Mouse (Mus musculus): ENCODE results near the gene Aspg.

Gene Aspg

GRCm38 (mm10) chr12:112151244-112151979 is 44.9 kb downstream of the Aspg start:
- DNase-seq (ENCODE audit: low read depth, low spot score), result no peak

GRCm38 (mm10) chr12:112151980-112152362 is 45.5 kb downstream of the Aspg start:
- no peak for DNase-seq (ENCODE audit: low read depth, low spot score)

DNA sequence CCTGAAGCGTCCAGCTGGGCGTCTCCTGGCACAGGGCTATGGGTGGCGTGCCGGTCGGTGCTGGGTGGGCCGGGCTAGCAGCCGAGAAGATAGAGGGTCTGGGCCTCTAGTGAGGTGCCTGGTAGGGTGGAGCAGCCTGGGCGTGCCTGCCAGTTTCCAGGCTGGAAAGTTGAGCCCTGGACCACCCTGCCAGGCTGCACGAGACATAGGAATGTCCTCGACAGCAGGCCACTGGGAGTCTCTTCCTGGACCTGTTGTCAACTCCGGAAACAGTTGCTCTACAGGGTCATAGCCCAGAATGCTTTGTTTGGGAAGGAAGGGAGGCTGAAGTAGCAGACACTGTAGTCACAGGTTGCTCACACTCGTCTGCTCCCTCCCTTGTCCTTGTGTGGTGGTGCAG is 47.1 kb downstream of the Aspg start:
- DNase-seq (ENCODE audit: low read depth, low spot score), result no peak

DNA sequence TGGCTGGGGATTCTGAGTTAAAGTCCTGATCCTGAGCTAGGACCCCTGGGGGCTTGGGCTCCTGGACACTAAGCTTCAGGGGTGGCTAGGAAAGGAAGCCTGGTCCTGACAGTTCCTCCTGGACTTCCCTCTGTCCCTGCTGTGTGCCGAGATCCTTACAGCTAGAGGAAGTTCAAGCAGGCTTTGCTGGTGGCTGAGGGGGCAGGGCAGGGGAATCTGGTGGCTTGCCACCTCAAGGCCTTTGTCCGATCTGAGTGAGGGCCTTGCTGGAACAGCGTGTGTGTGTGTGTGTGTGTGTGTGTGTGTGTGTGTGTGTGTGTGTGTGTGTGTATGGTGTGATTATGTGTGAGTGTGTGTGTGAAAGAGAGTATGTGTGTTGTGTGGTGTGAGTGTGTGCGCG is 48.0 kb downstream of the Aspg start:
- DNase-seq (ENCODE audit: low read depth, low spot score), result no peak

DNA sequence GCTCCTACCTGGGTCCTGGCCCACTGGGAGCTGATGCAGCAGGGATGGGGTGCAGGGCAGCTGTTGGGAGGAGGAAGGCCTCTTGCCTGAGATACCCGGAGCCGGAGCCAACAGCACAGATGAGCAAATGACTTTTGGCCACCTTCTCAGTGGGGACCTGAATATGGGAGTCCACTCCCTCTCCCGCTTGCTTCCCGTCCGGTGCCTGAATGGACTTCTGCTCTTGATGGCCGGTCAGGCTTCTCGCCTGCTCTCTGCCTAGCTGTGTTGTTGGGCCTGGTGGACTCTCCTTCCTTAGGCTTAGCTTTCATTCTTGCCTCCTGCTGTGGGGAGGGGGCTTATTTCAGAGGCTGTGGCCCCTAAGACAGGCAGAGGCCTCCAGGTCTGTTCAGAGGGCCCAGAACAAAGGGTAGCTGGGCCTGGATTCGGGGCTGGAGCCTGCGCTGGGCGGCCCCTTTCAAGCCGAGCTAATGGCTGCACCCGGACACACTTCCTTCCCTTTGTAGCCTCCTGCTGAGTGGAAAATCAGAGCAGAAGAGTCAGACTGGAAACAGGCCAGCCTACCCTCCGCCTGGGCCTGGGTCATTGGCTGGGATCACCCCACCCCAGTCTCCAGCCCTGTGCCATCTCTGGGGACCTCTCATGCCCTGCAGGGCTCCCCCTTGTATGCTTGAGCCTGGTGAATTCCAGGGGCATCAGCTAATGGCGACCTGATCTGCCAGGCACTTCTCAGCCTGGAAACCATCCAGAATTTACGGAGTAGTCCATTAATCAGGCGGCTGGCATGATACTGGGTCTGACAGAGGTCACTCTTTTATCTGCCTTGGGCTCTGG is 49.0 kb downstream of the Aspg start:
- DNase-seq (ENCODE audit: low read depth, low spot score), result no peak

- DNase-seq (ENCODE audit: low read depth, low spot score), result no peak
Observed at GRCm38 (mm10) chr12:112156804-112157203, 50.3 kb downstream of the Aspg start.

DNA sequence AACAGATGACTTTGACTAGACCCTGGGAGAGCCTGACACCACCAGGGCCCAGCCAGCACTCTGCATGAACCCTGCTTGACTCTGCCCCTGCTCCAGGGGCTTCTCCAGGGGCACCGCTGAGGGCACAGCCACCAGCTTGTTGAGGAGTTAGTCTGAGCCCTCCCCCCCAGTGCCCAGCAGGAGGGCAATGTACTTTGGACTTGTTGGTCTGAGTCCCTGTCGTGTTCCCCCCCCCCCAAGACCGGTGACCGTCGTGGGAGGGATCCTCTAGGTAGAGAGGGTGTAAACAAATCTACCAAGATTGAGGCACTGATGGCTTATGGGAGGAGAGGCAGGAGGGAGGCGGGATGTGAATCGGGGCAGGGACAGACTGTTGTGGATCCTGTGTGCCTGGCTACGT is 51.8 kb downstream of the Aspg start:
- no peak for DNase-seq (ENCODE audit: low read depth, low spot score)

GRCm38 (mm10) chr12:112158784-112159183 is 52.3 kb downstream of the Aspg start:
- no peak for DNase-seq (ENCODE audit: low read depth, low spot score)

DNA sequence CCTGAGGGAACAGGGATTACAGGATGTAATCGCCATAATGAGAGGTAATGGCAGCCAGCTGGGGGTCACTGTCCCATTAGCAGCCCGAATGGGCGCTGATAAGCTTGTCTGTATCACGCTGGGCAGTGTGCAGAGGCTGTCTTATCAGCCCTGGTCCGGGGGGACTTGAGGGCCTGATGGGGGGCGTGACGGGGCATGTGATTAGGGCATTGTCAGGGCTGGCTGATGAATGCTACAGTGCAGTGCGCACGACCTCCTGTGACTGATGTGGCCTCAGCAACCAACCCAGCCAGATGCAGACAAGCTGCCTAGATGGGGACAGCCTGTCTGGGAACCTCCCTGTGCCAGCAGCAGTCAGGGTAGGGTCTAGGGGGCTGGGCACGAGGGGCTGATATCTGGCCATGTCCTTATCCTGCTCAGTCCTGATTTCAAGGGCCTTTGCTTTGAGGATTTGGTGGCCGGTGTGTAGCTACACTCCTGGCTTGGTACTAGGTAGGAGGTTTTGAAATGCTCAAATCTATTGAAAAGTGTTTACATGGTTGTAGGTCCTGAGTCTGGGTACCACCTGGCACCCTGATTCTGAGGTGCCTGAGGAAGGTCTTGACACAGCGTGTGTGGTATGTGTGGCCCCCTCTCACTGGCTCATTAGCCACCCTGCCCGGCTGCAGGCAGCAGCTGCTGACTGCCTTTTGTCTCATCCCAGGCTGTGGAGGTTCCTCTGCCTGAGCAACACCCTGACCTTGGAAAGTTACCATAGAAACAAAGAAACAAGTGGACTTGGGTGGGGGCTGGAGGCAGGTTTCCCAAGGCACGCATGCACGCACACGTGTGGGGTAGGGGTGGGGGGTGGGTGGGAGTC is 57.7 kb downstream of the Aspg start:
- no peak for DNase-seq (ENCODE audit: low read depth, low spot score)

GRCm38 (mm10) chr12:112164840-112165219 is 58.4 kb downstream of the Aspg start:
- no peak for DNase-seq (ENCODE audit: low read depth, low spot score)

- DNase-seq (ENCODE audit: low read depth, low spot score), result no peak
Observed at GRCm38 (mm10) chr12:112169240-112169639, 62.8 kb downstream of the Aspg start.

- DNase-seq (ENCODE audit: low read depth, low spot score), result no peak
Observed at GRCm38 (mm10) chr12:112170671-112171574, 64.4 kb downstream of the Aspg start.

- DNase-seq (ENCODE audit: low read depth, low spot score), result no peak
Observed at GRCm38 (mm10) chr12:112171657-112172056, 65.2 kb downstream of the Aspg start.

- DNase-seq (ENCODE audit: low read depth, low spot score), result no peak
Observed at GRCm38 (mm10) chr12:112172214-112172613, 65.7 kb downstream of the Aspg start.

Measured in CD4-positive helper T cell, adult 2 months (primary cell).